Mouse (Mus musculus) embryo, embryonic 9.5 days (tissue): ENCODE results near the gene Pcdh10.

ENCODE experiments used
- DNase-seq: peaks from one replicate; pipeline ENCODE4 v3.0.0-alpha.2; 2017; ENCODE audit errors: extremely low spot score

Pcdh10 gene

DNA sequence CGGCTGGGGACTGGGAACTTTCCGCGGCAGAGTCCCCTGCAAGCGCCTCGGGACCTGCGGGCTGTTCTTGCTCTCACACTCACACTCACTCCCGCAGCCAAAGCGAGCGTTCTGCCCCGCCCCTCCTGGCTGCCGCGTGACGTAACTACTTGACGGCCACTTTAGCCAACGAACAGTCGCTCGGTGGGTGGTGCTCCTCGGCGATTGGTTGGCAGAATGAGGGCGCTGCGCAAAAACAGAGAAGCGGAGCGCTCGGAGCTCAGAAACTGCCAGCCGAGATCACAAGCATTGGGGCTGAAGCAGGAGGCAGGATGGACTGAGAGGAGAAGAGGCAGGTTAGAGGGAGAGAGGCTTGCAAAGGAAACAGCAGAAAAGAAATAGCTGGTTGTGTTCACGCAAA is at the start of gene Pcdh10:
Gene Pcdh10, plus strand, starts transcription at position 254 of the 400 bp plus-strand sequence.
- peak; percentile 94 for DNase-seq

DNA sequence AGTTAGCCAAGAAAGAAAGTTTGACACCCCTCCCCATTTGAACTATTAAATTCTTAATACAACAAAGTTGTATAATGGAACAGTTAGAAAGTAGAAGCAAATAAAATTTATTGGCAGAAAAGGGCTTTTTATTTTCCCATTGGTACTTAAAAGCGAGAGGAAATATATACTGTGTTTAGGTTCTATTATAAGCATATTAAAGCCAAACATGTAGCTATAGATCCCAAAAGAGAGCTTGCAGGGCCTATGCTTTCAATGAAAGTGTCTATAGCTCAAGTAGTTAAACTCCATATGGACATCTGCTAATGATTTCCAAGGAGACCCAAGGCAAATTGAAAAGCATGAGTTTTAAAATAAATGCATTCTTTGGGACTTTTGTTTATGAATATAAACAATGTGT is 22.3 kb upstream of the Pcdh10 start:
- no peak for DNase-seq

DNA sequence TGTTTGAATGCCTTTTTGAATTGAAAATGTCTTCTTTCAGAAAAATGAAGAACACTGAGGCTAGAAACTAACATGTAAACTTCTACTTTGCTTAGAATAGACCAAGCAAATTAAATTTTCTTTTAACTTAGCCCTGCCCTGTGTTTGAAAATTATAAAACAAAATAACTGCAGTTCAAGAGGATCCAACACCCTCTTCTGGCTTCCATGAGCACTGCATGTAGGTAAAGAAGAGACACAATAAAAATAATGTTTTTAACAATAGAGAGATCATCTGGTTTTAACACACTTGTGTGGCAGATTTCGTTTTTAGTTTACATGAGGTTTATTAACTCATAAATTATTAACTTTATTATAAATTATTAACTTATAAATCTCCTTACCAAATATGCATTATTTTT is 9.2 kb upstream of the Pcdh10 start:
- DNase-seq, result no peak

DNA sequence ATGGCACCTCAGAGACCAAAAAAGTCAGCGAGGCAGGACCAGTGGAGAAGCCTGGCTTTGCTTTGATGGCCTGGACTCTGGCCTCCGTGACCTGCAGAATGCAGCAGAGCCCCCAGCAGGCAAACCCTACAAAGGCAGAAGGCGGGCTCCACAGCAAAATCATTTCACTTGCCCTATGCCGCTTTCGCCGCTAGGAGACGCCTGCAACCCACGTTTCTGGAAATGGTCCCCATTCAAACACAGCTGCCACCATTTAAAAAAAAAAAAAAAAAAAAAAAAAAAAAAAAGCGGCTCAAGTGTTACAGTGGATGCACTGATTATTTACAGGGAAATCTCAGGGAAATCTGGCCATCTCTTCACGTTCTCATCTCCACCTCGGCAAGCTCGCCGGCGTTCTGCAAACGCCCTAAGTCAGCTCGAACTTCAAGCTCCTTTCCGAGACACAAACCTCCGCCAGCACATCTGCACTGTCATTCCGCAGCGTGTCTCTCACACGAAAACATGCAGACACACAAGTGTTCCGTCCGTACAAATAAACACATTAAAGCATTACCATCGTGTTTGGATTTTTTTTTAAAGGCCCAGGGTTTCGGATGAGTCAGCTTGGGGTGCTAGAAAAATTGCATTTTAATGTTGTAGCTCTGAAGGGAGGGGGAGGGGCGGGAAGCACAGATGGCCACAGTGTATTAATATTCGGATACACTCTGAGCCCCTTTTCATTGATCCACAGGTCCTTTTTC is 2.3 kb upstream of the Pcdh10 start:
- DNase-seq, result peak; percentile 89

DNA sequence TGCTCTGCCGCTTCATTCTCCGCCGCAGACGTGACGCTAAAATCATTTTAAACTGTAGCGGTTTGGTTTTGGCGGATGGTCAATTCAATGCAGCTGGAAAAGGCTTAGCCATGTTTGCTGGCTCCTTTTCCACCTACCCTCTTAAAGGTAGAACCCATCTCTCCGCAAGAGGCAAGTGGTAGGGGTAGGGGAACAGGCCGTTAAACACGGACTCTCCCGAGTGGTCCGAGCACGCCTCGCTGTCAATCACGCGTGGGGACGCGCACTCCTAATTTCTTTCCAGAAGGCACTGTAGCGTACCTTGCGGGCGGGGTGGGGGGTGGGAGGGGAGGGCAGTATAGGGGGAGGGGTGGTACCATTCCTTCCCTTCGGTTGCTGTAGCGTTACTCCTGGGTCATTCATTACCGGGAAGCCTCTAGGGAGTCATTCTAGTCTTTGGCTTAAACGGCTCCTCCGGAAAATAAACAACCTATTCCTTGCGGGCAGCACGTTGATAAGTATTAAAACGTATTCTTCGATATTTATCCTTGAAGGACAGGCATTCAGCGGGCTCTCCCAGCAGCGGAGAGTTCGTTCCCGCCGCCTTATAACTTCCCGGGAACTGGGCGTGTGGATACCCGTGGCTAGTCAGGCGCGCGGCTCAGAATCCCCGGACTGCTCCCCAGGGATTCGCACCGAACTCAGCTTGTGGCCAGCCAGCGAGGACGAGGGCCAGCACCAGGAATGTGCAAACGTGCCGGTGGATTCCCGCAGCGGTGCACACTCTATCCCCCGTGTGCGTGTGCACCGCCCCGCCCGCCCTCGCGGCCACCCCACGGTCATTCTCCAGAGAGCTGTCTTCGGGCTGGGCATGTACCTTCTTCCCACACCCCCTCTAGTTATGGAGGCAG is 1.5 kb upstream of the Pcdh10 start:
- peak; percentile 60 for DNase-seq

DNA sequence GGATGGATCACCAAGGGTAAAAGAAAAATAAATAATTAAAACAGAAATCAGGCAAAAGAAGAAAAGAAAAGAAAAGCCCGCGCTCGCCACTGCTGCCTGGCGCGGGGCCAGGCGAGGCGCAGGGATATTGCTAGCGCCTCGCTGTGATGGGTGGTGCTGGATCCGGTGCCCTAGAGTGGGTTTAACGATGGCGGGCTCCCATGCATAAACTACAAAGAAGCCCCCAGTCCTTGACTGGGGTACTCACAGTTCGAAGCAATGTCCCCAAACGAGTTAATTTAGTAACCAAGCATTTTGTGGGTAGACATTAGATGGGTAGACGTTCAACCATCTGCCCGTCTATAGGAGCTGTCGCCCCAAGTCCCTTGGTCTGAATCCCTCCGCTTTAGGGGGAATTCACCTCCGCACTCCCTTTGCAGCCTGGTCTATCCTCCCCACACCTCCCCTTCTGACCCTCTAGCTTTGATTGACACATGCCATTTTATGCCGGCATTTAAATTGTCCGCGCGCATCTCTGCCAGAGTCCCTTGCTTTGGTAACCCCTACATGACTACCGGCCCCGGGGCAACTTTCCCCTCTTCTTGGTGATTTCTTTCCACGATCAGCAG is 703 bp upstream of the Pcdh10 start:
- no peak for DNase-seq

DNA sequence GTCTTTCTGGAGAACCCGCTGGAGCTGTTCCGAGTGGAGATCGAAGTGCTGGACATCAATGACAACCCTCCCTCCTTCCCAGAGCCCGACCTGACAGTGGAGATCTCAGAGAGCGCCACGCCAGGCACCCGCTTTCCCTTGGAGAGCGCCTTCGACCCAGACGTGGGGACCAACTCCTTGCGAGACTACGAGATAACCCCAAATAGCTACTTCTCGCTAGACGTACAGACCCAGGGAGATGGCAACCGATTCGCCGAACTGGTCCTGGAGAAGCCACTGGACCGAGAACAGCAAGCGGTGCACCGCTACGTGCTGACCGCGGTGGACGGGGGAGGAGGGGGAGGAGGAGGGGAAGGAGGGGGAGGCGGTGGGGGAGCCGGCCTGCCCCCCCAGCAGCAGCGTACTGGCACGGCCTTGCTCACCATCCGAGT is 1.4 kb downstream of the Pcdh10 start:
- peak; percentile 45 for DNase-seq

DNA sequence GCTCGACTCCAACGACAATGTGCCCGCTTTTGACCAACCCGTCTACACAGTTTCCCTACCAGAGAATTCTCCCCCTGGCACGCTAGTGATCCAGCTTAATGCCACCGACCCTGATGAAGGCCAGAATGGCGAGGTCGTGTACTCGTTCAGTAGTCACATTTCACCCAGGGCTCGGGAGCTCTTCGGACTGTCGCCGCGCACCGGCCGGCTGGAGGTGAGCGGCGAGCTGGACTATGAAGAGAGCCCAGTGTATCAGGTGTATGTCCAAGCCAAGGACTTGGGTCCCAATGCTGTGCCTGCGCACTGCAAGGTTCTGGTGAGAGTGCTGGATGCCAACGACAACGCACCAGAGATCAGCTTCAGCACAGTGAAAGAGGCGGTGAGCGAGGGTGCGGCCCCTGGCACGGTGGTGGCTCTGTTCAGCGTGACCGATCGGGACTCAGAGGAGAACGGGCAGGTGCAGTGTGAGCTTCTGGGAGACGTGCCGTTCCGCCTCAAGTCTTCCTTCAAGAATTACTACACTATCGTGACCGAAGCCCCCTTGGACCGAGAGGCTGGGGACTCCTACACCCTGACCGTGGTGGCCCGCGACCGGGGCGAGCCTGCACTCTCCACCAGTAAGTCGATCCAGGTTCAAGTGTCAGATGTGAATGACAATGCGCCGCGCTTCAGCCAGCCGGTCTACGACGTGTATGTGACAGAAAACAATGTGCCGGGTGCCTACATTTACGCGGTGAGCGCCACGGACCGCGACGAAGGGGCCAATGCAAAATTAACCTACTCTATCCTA is 2.0 kb downstream of the Pcdh10 start:
- peak; percentile 46 for DNase-seq

DNA sequence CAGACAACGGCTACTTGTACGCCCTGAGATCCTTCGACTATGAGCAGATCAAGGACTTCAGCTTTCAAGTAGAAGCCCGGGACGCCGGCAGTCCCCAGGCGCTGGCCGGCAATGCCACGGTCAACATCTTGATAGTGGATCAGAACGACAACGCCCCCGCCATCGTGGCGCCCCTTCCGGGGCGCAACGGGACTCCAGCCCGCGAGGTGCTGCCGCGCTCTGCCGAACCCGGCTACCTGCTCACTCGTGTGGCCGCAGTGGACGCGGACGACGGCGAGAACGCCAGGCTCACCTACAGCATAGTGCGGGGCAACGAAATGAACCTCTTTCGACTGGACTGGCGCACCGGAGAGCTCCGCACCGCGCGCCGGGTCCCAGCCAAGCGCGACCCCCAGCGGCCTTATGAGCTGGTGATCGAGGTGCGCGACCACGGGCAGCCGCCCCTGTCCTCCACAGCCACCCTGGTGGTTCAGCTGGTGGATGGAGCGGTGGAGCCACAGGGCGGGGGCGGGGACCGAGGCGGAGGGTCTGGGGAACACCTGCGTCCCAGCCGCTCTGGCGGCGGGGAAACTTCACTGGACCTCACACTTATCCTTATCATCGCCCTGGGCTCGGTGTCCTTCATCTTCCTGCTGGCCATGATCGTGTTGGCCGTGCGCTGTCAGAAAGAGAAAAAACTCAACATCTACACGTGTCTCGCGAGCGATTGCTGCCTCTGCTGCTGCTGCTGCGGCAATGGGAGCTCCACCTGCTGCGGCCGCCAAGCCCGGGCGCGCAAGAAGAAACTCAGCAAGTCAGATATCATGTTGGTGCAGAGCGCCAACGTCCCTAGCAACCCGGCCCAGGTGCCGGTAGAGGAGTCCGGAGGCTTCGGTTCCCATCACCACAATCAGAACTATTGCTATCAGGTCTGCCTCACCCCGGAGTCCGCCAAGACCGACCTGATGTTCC is 2.9 kb downstream of the Pcdh10 start:
- peak; percentile 43 for DNase-seq

DNA sequence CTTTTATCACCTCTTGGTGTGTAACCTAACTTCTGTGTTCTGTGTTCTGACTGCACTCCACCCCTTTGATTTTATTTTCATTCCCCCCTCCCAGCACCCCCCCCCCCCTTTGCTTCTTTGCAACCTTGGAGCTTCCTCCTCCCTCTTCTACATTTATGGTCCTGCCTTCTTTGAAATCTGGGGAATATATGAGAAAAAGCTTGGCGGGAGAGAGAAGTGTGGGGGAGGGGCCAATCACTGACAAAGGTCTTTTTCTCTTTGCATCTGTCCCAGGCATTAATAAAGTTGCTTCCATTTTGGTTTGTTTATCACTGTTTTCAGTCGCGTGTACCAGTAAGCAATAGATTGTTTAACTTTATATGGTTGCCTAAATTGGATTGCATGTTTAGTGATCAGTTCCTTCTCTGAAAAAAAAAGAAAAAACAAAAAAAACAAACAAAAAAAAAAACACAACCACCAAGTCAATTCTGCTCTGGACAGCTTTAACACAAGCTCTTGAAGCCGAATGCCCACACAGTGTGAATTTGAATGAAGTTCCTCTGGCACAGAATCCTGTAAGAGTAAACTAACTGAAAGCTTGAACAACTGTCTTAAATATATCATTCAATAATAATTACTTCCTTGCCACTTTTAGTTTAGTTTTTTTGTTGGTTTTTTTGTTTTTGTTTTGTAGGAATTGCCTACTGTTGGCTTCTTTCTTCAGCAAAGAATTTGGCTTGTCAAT is 4.0 kb downstream of the Pcdh10 start:
- no peak for DNase-seq

DNA sequence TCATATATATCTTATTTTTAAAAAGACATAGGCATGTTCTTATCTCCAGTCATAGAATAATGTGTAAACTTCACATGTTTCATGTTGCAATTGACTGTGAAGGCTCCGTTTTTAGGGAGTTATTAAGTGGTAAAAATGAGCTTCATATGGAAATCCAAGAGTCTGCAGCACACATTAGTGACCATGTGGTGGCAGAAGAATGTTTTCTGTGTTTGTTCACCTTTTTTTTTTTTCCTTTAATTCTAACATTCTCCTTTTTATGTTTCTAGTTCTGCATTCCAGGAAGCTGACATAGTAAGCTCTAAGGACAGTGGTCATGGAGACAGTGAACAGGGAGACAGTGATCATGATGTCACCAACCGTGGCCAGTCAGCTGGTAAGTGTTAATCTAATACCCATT is 5.6 kb downstream of the Pcdh10 start:
- DNase-seq, result no peak

DNA sequence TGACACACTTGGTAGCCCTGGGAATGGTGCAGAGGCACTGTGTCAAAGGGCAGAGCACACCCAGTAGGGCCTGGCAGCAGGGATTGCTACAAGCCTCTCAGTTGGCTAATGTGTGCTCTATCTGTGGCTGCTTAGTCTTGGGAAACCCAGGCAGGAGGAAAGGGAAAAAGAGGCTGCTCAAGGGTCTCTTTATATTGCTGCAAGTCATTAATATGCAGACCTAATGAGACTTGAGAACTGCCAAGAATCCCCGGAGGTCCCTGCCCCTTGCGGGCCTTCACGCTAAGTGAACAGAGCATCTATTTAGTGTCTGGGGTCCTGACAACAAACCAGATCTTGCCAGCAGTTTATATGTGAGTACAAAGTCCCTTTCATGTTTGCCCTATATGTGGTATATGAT is 6.8 kb downstream of the Pcdh10 start:
- DNase-seq, result no peak

DNA sequence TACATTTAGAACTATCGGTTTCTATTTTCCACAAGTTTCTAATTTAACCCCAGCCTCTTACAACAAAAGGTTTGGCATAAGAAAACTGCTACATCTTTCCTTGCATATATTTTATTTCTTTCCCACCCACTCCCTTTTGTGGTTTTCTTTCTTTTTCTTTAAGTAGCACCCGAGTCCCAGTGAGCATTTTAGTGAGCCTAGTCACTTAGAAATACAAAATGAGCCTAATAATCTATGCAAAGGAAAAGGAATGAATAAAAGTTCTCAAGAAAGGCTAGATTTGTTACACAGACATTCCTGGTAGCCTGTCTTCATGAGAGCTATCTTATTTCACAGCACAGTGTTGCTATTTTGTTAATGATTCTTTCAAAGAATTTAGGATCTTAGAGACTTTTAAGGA is 7.3 kb downstream of the Pcdh10 start:
- no peak for DNase-seq

DNA sequence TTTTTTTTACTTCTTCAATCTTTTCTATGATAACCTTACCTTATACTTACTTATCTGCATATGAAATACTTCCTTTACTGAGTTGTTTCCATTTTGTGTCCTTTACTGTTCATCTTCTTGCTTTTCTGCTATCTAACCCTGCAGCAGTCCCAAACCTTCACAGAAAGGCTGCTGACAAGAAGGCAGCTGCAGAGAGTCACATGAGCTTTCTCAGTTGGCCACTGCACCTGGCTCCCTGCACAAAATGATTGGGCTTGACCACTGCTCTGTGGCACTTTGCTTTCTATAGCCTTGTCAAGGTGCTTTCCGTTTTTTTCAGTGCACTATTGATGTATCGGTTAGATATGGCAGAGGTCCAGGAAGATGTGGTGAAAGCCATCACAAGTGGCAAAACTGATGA is 8.3 kb downstream of the Pcdh10 start:
- no peak for DNase-seq

DNA sequence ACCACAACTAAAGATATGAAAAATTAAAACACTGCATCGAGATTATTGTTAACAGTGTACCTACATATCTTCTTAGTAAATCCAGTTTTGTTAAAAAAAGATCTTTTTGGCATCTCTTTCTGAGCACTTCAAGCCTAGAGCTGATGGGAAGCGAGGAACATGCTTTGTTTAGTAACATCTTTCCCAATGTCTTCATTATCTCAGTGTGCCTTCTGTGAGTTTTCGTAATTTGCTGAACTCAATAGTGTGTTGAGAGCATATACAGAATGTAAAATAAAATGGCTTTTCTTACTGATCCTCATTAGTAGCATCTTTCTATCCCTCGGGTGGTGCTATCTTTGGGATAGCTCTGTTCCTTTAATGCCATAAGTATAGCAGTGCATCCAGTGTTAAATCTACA is 18.9 kb downstream of the Pcdh10 start:
- DNase-seq, result no peak

DNA sequence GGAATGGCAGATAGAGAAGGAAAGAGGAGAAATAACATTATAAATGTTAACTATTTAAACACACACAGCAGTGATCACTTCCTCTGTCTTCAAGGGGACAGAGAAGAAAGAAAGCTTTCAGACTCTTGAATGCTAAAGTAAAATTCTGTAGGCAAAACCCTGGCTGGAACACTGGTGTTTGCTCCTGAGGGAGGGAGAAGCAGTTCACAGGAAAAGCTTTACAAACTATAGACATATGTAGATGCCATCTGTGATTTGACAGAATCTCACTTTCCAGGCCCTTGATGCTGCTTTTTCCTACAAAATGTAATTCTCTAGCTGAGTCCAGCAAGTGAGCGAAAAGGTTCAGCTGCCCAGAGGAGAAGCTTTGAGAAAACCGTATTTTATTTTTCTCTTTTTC is 25.0 kb downstream of the Pcdh10 start:
- no peak for DNase-seq

DNA sequence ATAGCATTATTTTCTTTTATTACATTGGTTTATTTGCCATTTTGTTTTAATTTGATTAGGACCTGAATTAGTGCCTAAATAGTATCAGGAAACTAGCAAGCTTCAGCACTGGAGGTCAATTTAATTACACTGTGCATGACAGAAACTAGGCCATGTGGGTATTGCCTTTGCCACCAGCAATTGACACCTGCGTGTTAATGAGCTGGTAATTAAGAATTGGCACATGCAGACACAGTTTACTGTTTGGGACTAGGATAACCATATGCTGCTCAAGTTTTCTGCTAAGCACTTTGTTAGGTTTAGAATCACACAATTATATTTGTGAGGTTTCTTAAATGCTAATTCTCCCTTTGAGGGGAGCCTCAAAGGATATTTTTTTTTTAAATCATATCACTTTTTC is 53.5 kb downstream of the Pcdh10 start:
- DNase-seq, result no peak

DNA sequence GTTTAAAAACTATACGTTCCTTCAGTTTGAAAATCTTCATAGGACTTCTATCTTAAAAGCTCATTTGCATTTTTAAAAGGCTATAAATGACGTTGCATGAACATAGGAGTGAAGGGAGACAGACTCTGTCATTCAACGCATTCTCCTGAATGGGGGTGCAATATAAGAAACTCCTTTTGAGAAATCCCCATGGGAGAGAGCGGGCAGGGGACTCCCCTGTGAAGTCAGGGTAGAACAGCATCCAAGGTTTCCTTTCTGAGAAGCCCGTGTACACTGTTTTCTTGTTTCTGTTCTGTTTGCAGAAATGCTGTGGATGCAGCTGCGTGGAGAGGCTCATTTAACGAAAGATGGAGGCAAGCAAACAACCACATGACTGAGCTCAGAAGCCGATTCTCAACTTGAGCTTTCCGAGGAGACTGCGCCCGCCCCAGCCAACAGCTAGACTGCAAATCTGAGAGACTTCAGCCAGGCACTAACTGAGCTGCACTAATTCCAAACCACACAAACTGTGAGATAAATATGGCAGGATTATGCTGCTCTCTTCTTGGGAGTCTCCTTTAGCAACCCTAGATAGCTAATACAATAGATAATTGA is 54.1 kb downstream of the Pcdh10 start:
- DNase-seq, result no peak
